Mouse (Mus musculus) lung, adult 2 months (tissue): ENCODE results near the gene Tmcc1.

Experiments
- CTCF ChIP-seq: fragments of 200-500 bp; IDR thresholded peaks from 2 replicates; pipeline ENCODE4 v1.5.1; 2011; ENCODE audit warnings: mild to moderate bottlenecking, low read length, control low read depth; ENCODE audit not compliant: insufficient read depth
- POLR2A ChIP-seq: fragments of 200-500 bp; IDR thresholded peaks from 2 replicates; pipeline ENCODE4 v1.6.1; 2011; ENCODE audit warnings: low read depth, mild to moderate bottlenecking, control low read depth, low read length, borderline replicate concordance; ENCODE audit errors: extremely low read depth

DNA sequence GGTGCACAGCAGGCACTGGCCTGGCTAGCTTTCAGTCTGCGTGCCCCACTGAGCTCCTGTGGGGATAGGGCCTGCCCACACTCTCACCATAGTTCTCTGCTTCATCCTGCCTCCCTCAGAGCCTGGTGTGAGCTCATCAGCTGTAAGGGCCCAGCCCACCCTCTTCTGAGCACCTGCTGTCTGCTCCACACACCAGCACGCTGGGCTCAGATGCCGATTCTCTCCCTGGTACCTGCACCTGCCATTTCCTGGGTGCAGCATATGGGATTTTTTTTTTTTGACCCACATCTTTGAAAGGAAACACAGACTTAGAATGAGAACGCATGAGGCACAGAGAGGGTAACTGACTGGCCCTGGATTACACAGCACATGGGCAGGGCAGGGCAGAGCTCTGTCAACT, 203.7 kb downstream of the Tmcc1 start:
- TF ChIP-seq CTCF (no peak), POLR2A (no peak)
